Mouse (Mus musculus) G1E (cell line): ENCODE measurements around the gene Simc1. TPM values are rescaled to one million over a fixed set of nuclear protein-coding genes. Genes with fewer than 3 reads are reported as not detected.

Experiments
- ATAC-seq: 2 replicates; pipeline ENCODE4 v1.8.0; 2016; ENCODE audit warnings: mild to moderate bottlenecking; ENCODE audit not compliant: insufficient number of reproducible peaks, poor library complexity, low FRiP score, severe bottlenecking; ENCODE audit errors: extremely low read depth
- DNase-seq: peaks from one replicate; pipeline ENCODE4 v3.0.0; 2012; ENCODE audit warnings: low spot score
- H3K27me3 ChIP-seq: 2 replicates; pipeline ENCODE4 v1.6.1; 2012; ENCODE audit warnings: mild to moderate bottlenecking, low read length, inconsistent platforms; ENCODE audit not compliant: insufficient read depth
- H3K36me3 ChIP-seq: replicated peaks from 2 replicates; pipeline ENCODE3; 2012; ENCODE audit warnings: mild to moderate bottlenecking, inconsistent platforms
- H3K4me1 ChIP-seq: 2 replicates; pipeline ENCODE4 v1.6.1; 2012; ENCODE audit warnings: low read depth, low read length, inconsistent platforms, mixed read lengths; ENCODE audit not compliant: insufficient read depth
- H3K4me3 ChIP-seq: 2 replicates; pipeline ENCODE4 v1.5.1; 2012; ENCODE audit warnings: low read depth, mild to moderate bottlenecking, inconsistent platforms, low read length, moderate library complexity, mixed read lengths
- H3K9me3 ChIP-seq: replicated peaks from 2 replicates; pipeline ENCODE4 v1.6.1; 2012; ENCODE audit warnings: inconsistent platforms
- CTCF ChIP-seq: IDR thresholded peaks from 2 replicates; pipeline ENCODE4 v1.5.1; 2012; ENCODE audit warnings: low read depth, low read length, inconsistent platforms, mixed read lengths
- GATA1 ChIP-seq: IDR thresholded peaks from 2 replicates; pipeline ENCODE4 v1.6.1; 2012; ENCODE audit warnings: borderline replicate concordance, low read length, inconsistent platforms, mixed read lengths
- GATA2 ChIP-seq: IDR thresholded peaks from 2 replicates; pipeline ENCODE4 v1.6.1; 2012; ENCODE audit warnings: low read depth, low read length, inconsistent platforms, borderline replicate concordance
- POLR2AphosphoS5 ChIP-seq: IDR thresholded peaks from 2 replicates; pipeline ENCODE4 v1.6.1; 2012; ENCODE audit warnings: low read depth, low read length, inconsistent platforms; ENCODE audit not compliant: insufficient replicate concordance
- TAL1 ChIP-seq: conservative IDR thresholded peaks from 2 replicates; pipeline ENCODE4 v1.6.1; 2012; ENCODE audit warnings: low read depth, low read length, inconsistent platforms, mixed read lengths
- polyA plus RNA-seq: library from polyadenylated mRNA; stranded (reverse); fragments of >175 nt; gene quantifications from 2 replicates; pipeline ENCODE4 v1.2.3, GENCODE M21; 2012
- total RNA-seq, 2 experiments: library from RNA; stranded (forward) in 1 of 2; stranded (reverse) in 1 of 2; fragments of 200-1000 nt in 1 of 2; fragments of >200 nt in 1 of 2; fragmentation: Nextera tagmentation in 1 of 2; gene quantifications; 2 replicates each; pipeline ENCODE4 v1.2.3; 2014 to 2017

Gene Simc1
- total and polyA plus RNA-seq, 3 experiments = 1.1 to 34.7 (median 5.8) TPM

DNA sequence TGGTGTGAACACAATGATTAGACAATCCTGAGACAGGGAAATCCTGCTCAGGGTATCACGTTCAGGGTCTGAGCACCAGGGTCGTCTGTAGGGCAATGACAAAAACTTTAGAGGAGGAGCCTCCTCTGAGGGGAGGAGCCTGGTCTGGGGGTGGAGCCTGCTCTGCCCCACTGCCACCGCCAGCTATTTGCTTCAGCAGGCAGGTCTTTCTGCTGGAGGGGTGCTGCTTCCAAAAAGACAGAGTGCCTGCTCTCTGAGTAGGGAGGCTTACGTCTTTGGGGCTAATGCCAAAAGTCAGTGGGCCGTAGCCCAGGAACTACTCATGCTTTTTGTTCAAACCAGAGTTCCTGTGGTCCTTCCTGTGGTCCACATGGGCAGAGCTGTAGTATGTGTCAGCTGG, 64.8 kb downstream of the Simc1 start:
- Histone ChIP-seq H3K36me3 (peaks cover 6% of the 10 kb centered on the region), H3K9me3 (no peaks in the 10 kb centered on the region), H3K27me3 (peaks cover 7% of the 10 kb centered on the region), H3K4me3 (no peak overlapping the region), H3K4me1 (peaks cover 34% of the 10 kb centered on the region)
- TF ChIP-seq TAL1 (no peak), POLR2AphosphoS5 (no peak), CTCF (no peak), GATA2 (no peak), GATA1 (no peak)
- no peak for DNase-seq
- no peak for ATAC-seq

DNA sequence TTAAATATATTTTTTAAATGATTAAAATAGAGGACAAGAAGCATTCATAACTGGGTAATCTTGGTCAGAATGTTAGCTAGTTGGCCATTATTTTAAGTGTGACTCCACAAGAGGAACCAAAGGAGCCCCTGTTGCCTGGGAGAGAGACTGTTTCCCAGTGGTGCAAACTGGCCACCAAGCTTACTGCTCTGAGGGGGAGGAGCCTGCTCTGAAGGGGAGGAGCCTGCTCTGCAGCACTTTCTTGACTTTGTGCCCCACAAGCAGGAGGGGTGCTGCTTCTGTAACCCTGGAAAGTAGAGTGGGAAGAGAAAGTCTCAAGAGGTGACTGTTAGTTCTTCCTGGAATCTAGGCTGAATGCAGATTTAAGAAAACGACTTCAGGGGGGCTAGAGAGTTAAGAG, 65.7 kb downstream of the Simc1 start:
- Histone ChIP-seq H3K4me1 (peaks cover 36% of the 10 kb centered on the region), H3K4me3 (no peak overlapping the region), H3K9me3 (no peaks in the 10 kb centered on the region), H3K36me3 (no peaks in the 10 kb centered on the region), H3K27me3 (peaks cover 8% of the 10 kb centered on the region)
- TF ChIP-seq POLR2AphosphoS5 = no peak
- TF ChIP-seq GATA1 = no peak
- TF ChIP-seq GATA2 = no peak
- TF ChIP-seq TAL1 = no peak
- no peak for TF ChIP-seq CTCF
- no peak for DNase-seq
- no peak for ATAC-seq

DNA sequence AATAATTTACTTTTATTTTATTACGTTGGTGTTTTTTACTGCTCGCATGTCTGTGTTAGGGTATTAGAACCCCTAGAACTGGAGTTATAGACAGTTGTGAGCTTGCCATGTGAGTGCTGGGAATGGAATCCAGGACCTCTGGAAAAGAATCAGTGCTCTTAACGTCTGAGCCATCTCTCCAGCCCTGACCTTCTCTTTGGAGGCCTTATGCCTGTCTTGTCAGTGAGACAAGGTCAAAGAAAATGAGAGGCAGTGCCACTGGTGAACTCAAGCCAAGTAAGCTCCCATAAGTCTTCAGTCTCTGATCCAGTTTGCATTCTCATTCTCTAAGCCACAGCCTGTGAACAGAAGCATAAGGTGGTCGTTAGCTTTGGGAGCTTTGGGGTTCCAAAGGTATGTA, 67.2 kb downstream of the Simc1 start:
- H3K4me1 ChIP-seq = peaks cover 39% of the 10 kb centered on the region
- no peak for TF ChIP-seq CTCF
- no peak for TF ChIP-seq GATA2
- TF ChIP-seq POLR2AphosphoS5 = no peak
- no peak for TF ChIP-seq GATA1
- no peak for TF ChIP-seq TAL1
- no peak for ATAC-seq

DNA sequence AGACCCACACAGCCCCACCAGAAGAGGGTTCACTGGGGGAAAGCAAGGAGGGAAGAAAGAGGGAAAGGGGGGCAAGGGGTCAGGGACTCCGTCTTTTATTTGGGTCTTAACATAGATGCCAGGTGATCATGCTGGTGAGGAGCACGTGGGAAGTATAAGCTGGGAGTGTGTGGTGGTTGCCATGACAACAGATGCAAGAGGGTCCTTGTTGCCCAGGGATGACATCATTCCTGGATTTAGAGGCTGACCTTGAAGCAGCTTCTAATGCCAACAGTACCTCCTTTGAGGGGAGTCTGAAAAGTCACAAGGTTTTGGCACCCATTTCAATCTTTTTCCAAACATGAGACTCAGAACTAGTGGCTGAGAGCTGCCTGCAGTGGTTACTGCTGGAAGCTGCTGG, 68.1 kb downstream of the Simc1 start:
- ATAC-seq = no peak
- TF ChIP-seq GATA1 (no peak), POLR2AphosphoS5 (no peak), GATA2 (no peak), TAL1 (no peak), CTCF (no peak)

More for the DNA sequence above, 67.2 kb downstream of the Simc1 start:
- Histone ChIP-seq H3K9me3 (no peaks in the 10 kb centered on the region), H3K4me3 (no peak overlapping the region), H3K27me3 (peaks cover 8% of the 10 kb centered on the region), H3K36me3 (peaks cover 3% of the 10 kb centered on the region)
- DNase-seq = no peak

GRCm38 (mm10) chr13:54572621-54573020, 69.0 kb downstream of the Simc1 start:
- Histone ChIP-seq H3K4me1 (peaks cover 41% of the 10 kb centered on the region), H3K27me3 (peaks cover 8% of the 10 kb centered on the region), H3K9me3 (no peaks in the 10 kb centered on the region), H3K36me3 (peaks cover 20% of the 10 kb centered on the region), H3K4me3 (no peak overlapping the region)
- no peak for TF ChIP-seq GATA2
- no peak for TF ChIP-seq CTCF
- no peak for TF ChIP-seq GATA1
- no peak for TF ChIP-seq TAL1
- TF ChIP-seq POLR2AphosphoS5 = no peak
- DNase-seq = no peak
- ATAC-seq = no peak

More for the DNA sequence above, 68.1 kb downstream of the Simc1 start:
- no peaks in the 10 kb centered on the region for H3K9me3 ChIP-seq
- H3K36me3 ChIP-seq = peaks cover 10% of the 10 kb centered on the region
- peaks cover 8% of the 10 kb centered on the region for H3K27me3 ChIP-seq
- DNase-seq = no peak
- peaks cover 41% of the 10 kb centered on the region for H3K4me1 ChIP-seq
- no peak overlapping the region for H3K4me3 ChIP-seq

- Histone ChIP-seq H3K27me3 (peaks cover 8% of the 10 kb centered on the region), H3K4me1 (peaks cover 46% of the 10 kb centered on the region)
- peak; percentile 71 for ATAC-seq
Observed at GRCm38 (mm10) chr13:54574854-54575481, 71.4 kb downstream of the Simc1 start, which contains the start of gene Arl10. Gene Arl10 (plus strand): TSS chr13:54575015.

More at GRCm38 (mm10) chr13:54574854-54575481, 71.4 kb downstream of the Simc1 start, which contains the start of gene Arl10:
- H3K36me3 ChIP-seq = peaks cover 43% of the 10 kb centered on the region
- TF ChIP-seq GATA1 (no peak), TAL1 (no peak), CTCF (no peak), POLR2AphosphoS5 (no peak), GATA2 (no peak)
- H3K9me3 ChIP-seq = no peaks in the 10 kb centered on the region
- DNase-seq = peak; percentile 61
- H3K4me3 ChIP-seq = peak within 1 kb of the TSS; percentile 89
